Mouse (Mus musculus) heart, adult 2 months (tissue): ENCODE measurements at regions not wholly inside any gene's neighbourhood (a gene's known extent, or its start where the extent isn't known, plus 50 kb on each side); places are given as distances from the start of the nearest gene placed in this dataset.
A peak's percentile ranks its signal among the peaks of the same experiment; 100 is the strongest.

Experiments
- DNase-seq, 2 experiments: peaks; one replicate each; pipeline ENCODE4 v3.0.0; 2021
- H3K27ac ChIP-seq: fragments of 200-600 bp; 2 replicates; pipeline ENCODE4 v1.8.1; 2022
- H3K27me3 ChIP-seq: fragments of 200-500 bp; 2 replicates; pipeline ENCODE4 v1.6.1; 2012; ENCODE audit warnings: mild to moderate bottlenecking, low read length, inconsistent platforms, mixed read lengths; ENCODE audit not compliant: control insufficient read depth, insufficient read depth
- H3K36me3 ChIP-seq: fragments of 200-500 bp; 2 replicates; pipeline ENCODE4 v1.6.1; 2012; ENCODE audit warnings: low read length, inconsistent platforms; ENCODE audit not compliant: control insufficient read depth, insufficient read depth
- H3K4me1 ChIP-seq: fragments of 200-500 bp; 2 replicates; pipeline ENCODE4 v1.6.1; 2011; ENCODE audit warnings: low read length; ENCODE audit not compliant: control insufficient read depth, insufficient read depth
- H3K4me3 ChIP-seq: fragments of 200-600 bp; 2 replicates; pipeline ENCODE4 v1.8.1; 2022
- H3K79me2 ChIP-seq: fragments of 200-500 bp; replicated peaks from 2 replicates; pipeline ENCODE4 v1.6.1; 2012; ENCODE audit warnings: mild to moderate bottlenecking, inconsistent platforms, low read length, moderate library complexity, mixed read lengths; ENCODE audit not compliant: control insufficient read depth, insufficient read depth
- H3K9ac ChIP-seq: fragments of 200-500 bp; 2 replicates; pipeline ENCODE4 v1.6.1; 2012; ENCODE audit warnings: low read depth, mild to moderate bottlenecking, control low read depth, inconsistent platforms, low read length, mixed read lengths
- CTCF ChIP-seq: fragments of 200-600 bp; IDR thresholded peaks from 2 replicates; pipeline ENCODE4 v1.8.1; 2022; ENCODE audit warnings: antibody characterized with exemption, mild to moderate bottlenecking, moderate library complexity
- EP300 ChIP-seq: fragments of 200-500 bp; IDR thresholded peaks from 2 replicates; pipeline ENCODE4 v1.6.1; 2011; ENCODE audit warnings: low read depth, low read length, control low read depth; ENCODE audit not compliant: insufficient read depth
- POLR2A ChIP-seq: fragments of 200-500 bp; IDR thresholded peaks from 2 replicates; pipeline ENCODE4 v1.6.1; 2011; ENCODE audit warnings: mild to moderate bottlenecking, low read depth, low read length, control low read depth; ENCODE audit not compliant: insufficient read depth
- WGBS: fragments of 180-500 bp; shearing (Covaris S2); methylation state at CpG from one replicate; pipeline ENCODE4 v1.1.7; 2018; 5-methylcytosine and 5-hydroxymethylcytosine counted together
- intact Hi-C: fragments of 180-260 bp; cut with DNase I; formaldehyde crosslinking; loops from one replicate; pipeline ENCODE4 v1.15.1; 2025

GRCm38 (mm10) chr3:37886705-37887454 is 162.6 kb upstream of the Gm5148 start:
- Histone ChIP-seq H3K27ac (peak overlapping the region; percentile 38), H3K79me2 (no peaks in the 10 kb centered on the region), H3K9ac (no peak overlapping the region), H3K36me3 (no peaks in the 10 kb centered on the region; the same call in 1 of the 2 replicates), H3K4me3 (no peak overlapping the region), H3K27me3 (no peaks in the 10 kb centered on the region), H3K4me1 (peaks cover 3% of the 10 kb centered on the region)
- 52% methylated on average over 3 of the region's 3 CpGs for WGBS
- no peak for DNase-seq
- TF ChIP-seq EP300 (no peak), POLR2A (no peak), CTCF (no peak)
- intact Hi-C loops, result no loop called here

GRCm38 (mm10) chr3:37885776-37886175 is 161.5 kb upstream of the Gm5148 start:
- H3K4me1 ChIP-seq, result peaks cover 3% of the 10 kb centered on the region
- no peaks in the 10 kb centered on the region for H3K79me2 ChIP-seq
- H3K9ac ChIP-seq, result no peak overlapping the region
- TF ChIP-seq POLR2A (no peak), EP300 (no peak), CTCF (no peak)
- no peaks in the 10 kb centered on the region for H3K27me3 ChIP-seq
- H3K27ac ChIP-seq, result no peak overlapping the region
- DNase-seq, result no peak
- WGBS, result 95% methylated on average over 6 of the region's 6 CpGs
- intact Hi-C loops, result no loop called here
- H3K4me3 ChIP-seq, result no peak overlapping the region
- no peaks in the 10 kb centered on the region; the same call in 1 of the 2 replicates for H3K36me3 ChIP-seq

- peak overlapping the region; percentile 36 for H3K27ac ChIP-seq
- DNase-seq, result peak; percentile 37 to 45
Measured at GRCm38 (mm10) chr3:37882417-37882816, 158.1 kb upstream of the Gm5148 start.

GRCm38 (mm10) chr3:37881016-37881415 is 156.7 kb upstream of the Gm5148 start:
- 77% methylated on average over 2 of the region's 2 CpGs for WGBS
- H3K27ac ChIP-seq, result no peak overlapping the region
- no peaks in the 10 kb centered on the region for H3K27me3 ChIP-seq
- no peaks in the 10 kb centered on the region for H3K36me3 ChIP-seq
- no peak overlapping the region for H3K4me3 ChIP-seq
- TF ChIP-seq POLR2A (no peak), EP300 (no peak), CTCF (no peak)
- intact Hi-C loops, result no loop called here
- H3K4me1 ChIP-seq, result peaks cover 5% of the 10 kb centered on the region
- H3K9ac ChIP-seq, result no peak overlapping the region
- no peaks in the 10 kb centered on the region for H3K79me2 ChIP-seq
- no peak for DNase-seq

More at GRCm38 (mm10) chr3:37882417-37882816, 158.1 kb upstream of the Gm5148 start:
- no peak overlapping the region for H3K9ac ChIP-seq
- TF ChIP-seq EP300 (0 out of 2 replicates have a peak, but pooled peaks have one; percentile 51), POLR2A (no peak)
- H3K4me3 ChIP-seq, result no peak overlapping the region
- H3K79me2 ChIP-seq, result no peaks in the 10 kb centered on the region
- peaks cover 3% of the 10 kb centered on the region for H3K4me1 ChIP-seq
- 33% methylated on average over 5 of the region's 5 CpGs for WGBS
- intact Hi-C loops, result no loop called here
- no peaks in the 10 kb centered on the region for H3K27me3 ChIP-seq
- H3K36me3 ChIP-seq, result no peaks in the 10 kb centered on the region; the same call in 1 of the 2 replicates

GRCm38 (mm10) chr3:37879056-37879455 is 154.8 kb upstream of the Gm5148 start:
- no peak overlapping the region for H3K27ac ChIP-seq
- no peaks in the 10 kb centered on the region for H3K79me2 ChIP-seq
- H3K9ac ChIP-seq, result no peak overlapping the region
- TF ChIP-seq POLR2A, result no peak
- no peak for TF ChIP-seq EP300
- TF ChIP-seq CTCF, result no peak
- no peak overlapping the region for H3K4me3 ChIP-seq
- no peaks in the 10 kb centered on the region for H3K27me3 ChIP-seq
- no peaks in the 10 kb centered on the region for H3K36me3 ChIP-seq
- no peak for DNase-seq
- peaks cover 17% of the 10 kb centered on the region for H3K4me1 ChIP-seq
- intact Hi-C loops, result loop anchor here (5.0 to 10.0 kb wide), 4 partner anchors 42 to 234 kb away; no protein-coding TSS in a partner anchor
- WGBS, result 74% methylated on average over 6 of the region's 6 CpGs

GRCm38 (mm10) chr3:37876016-37876765 is 151.9 kb upstream of the Gm5148 start:
- no peaks in the 10 kb centered on the region for H3K36me3 ChIP-seq

More at GRCm38 (mm10) chr3:37876016-37876765, 151.9 kb upstream of the Gm5148 start:
- H3K79me2 ChIP-seq, result no peaks in the 10 kb centered on the region
- no peak for TF ChIP-seq CTCF
- peaks cover 15% of the 10 kb centered on the region for H3K4me1 ChIP-seq
- intact Hi-C loops, result loop anchor here (5.0 to 10.0 kb wide), 4 partner anchors 39 to 231 kb away; no protein-coding TSS in a partner anchor
- DNase-seq, result peak; percentile 39 to 43
- H3K27me3 ChIP-seq, result no peaks in the 10 kb centered on the region
- 60% methylated on average over 13 of the region's 13 CpGs for WGBS
- H3K27ac ChIP-seq, result peak overlapping the region; percentile 92
- H3K9ac ChIP-seq, result no peak overlapping the region
- H3K4me3 ChIP-seq, result no peak overlapping the region
